Mouse (Mus musculus) testis, adult 2 months (tissue): ENCODE data around the gene Sephs2. TPM values are rescaled to one million over a fixed set of nuclear protein-coding genes. Genes with fewer than 3 reads are reported as not detected.

Source experiments
- H3K27ac ChIP-seq: fragments of 200-500 bp; 2 replicates; pipeline ENCODE4 v1.5.1; 2012; ENCODE audit warnings: low read depth, low read length; ENCODE audit not compliant: control insufficient read depth, insufficient read depth
- H3K27me3 ChIP-seq: fragments of 200-500 bp; 2 replicates; pipeline ENCODE4 v1.6.1; 2012; ENCODE audit warnings: mild to moderate bottlenecking, low read length, moderate library complexity; ENCODE audit not compliant: control insufficient read depth, insufficient read depth
- H3K36me3 ChIP-seq: fragments of 200-500 bp; 2 replicates; pipeline ENCODE4 v1.6.1; 2012; ENCODE audit warnings: mild to moderate bottlenecking, low read length; ENCODE audit not compliant: control insufficient read depth, insufficient read depth
- H3K4me1 ChIP-seq: fragments of 200-500 bp; 2 replicates; pipeline ENCODE4 v1.6.1; 2012; ENCODE audit warnings: low read length; ENCODE audit not compliant: control insufficient read depth, insufficient read depth
- H3K4me3 ChIP-seq: fragments of 200-500 bp; 2 replicates; pipeline ENCODE4 v1.5.1; 2012; ENCODE audit warnings: low read depth, mild to moderate bottlenecking, low read length, moderate library complexity, mixed read lengths; ENCODE audit not compliant: control insufficient read depth
- CTCF ChIP-seq: fragments of 200-500 bp; IDR thresholded peaks from 2 replicates; pipeline ENCODE4 v1.5.1; 2012; ENCODE audit warnings: low read depth, mild to moderate bottlenecking, inconsistent platforms, low read length, moderate library complexity; ENCODE audit not compliant: control insufficient read depth, insufficient read depth, insufficient replicate concordance
- POLR2A ChIP-seq: fragments of 200-500 bp; IDR thresholded peaks from 2 replicates; pipeline ENCODE4 v1.6.1; 2012; ENCODE audit warnings: low read depth, mild to moderate bottlenecking, inconsistent platforms, low read length, moderate library complexity; ENCODE audit not compliant: control insufficient read depth
- polyA plus RNA-seq: library from polyadenylated mRNA; depleted of rRNA; stranded (reverse); fragments of >200 nt; gene quantifications from 2 replicates; pipeline ENCODE4 v1.2.3, GENCODE M21; 2012; rRNA removed

The Sephs2 gene
- polyA plus RNA-seq: 79.1 and 84.0 TPM in 2 replicates

GRCm38 (mm10) chr7:127273925-127274789 is at the start of gene Sephs2:
TSS of gene Sephs2 (minus strand) at chr7:127274055.
- H3K36me3 ChIP-seq: peaks cover 2% of the 10 kb centered on the region
- H3K27me3 ChIP-seq: no peaks in the 10 kb centered on the region
- H3K4me1 ChIP-seq: peaks cover 10% of the 10 kb centered on the region
- H3K4me3 ChIP-seq: peak within 1 kb of the TSS; percentile 95
- TF ChIP-seq CTCF (no peak), POLR2A (peak; percentile 99)
- peak within 1 kb of the TSS; percentile 86 for H3K27ac ChIP-seq

DNA sequence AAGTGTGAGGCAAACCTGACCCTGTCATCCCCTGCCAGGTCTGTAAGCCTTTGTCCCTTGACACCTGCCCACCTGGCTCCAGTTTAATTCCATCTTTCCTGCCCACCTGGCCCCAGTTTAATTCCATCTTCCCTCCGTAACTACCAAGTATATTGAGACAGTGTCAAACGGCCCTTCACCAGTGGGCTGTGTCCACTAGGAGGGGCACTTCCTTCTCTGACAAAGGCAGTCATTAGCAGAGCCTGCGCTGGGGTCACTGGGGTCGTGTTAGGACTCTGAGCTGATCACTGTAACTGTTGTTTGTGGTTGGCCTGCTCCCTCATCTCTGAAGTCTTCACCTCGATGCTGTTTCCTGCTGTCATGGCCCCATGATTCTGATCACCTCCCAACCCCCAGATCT is 48.2 kb upstream of the Sephs2 start:
- no peaks in the 10 kb centered on the region for H3K27me3 ChIP-seq
- H3K27ac ChIP-seq: no peak overlapping the region
- no peak for TF ChIP-seq POLR2A
- TF ChIP-seq CTCF: no peak
- no peaks in the 10 kb centered on the region for H3K4me1 ChIP-seq
- no peaks in the 10 kb centered on the region for H3K36me3 ChIP-seq
- H3K4me3 ChIP-seq: no peak overlapping the region

GRCm38 (mm10) chr7:127321106-127321505 is 47.3 kb upstream of the Sephs2 start:
- H3K4me1 ChIP-seq: no peaks in the 10 kb centered on the region
- no peak overlapping the region for H3K4me3 ChIP-seq
- H3K27me3 ChIP-seq: no peaks in the 10 kb centered on the region
- no peaks in the 10 kb centered on the region for H3K36me3 ChIP-seq
- TF ChIP-seq CTCF: no peak
- H3K27ac ChIP-seq: no peak overlapping the region

GRCm38 (mm10) chr7:127313912-127314311 is 40.1 kb upstream of the Sephs2 start:
- H3K27ac ChIP-seq: no peak overlapping the region

DNA sequence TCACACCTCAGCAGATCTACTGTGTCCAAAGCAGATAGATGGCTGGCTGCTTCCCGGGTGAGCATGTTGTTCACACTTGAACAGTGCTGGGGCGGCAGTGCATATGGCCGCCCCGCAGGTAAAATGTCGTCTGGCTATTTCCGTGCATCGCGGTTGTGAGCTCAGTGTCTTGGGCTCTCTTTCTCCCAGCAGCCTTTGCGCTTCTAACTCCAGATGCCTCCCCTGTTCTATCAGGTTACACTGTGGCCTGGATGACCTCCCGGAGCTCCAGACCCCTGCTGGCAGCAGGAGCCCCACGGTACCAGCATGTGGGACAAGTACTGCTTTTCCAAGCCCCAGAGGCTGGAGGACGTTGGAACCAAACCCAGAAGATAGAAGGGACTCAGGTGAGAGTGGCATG is 36.1 kb upstream of the Sephs2 start:
- no peaks in the 10 kb centered on the region for H3K36me3 ChIP-seq
- no peak overlapping the region for H3K27ac ChIP-seq
- no peaks in the 10 kb centered on the region for H3K27me3 ChIP-seq
- H3K4me1 ChIP-seq: no peaks in the 10 kb centered on the region
- TF ChIP-seq CTCF (no peak), POLR2A (no peak)
- H3K4me3 ChIP-seq: no peak overlapping the region

More at GRCm38 (mm10) chr7:127313912-127314311, 40.1 kb upstream of the Sephs2 start:
- Histone ChIP-seq H3K36me3 (no peaks in the 10 kb centered on the region), H3K4me3 (no peak overlapping the region), H3K27me3 (no peaks in the 10 kb centered on the region), H3K4me1 (no peaks in the 10 kb centered on the region)
- TF ChIP-seq POLR2A (no peak), CTCF (no peak)

DNA sequence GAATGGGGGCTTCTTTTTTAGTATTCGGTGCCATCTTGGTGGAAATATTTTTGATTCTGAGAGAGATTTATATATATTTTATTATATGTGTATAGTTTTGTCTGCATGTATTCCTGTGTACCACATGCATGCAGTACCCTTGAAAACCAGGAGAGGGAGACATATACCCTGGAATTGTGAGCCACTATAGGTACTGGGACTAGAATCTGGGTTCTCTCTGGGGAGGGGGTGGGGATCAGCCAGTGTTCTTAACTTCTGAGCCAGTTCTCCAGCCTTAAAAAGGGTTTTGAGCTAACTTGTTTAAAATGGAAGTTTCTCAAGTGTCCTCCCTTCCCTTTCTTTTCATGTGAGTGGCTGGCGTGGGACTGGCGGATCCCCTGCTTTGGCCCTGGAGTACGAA is 35.0 kb upstream of the Sephs2 start:
- no peak overlapping the region for H3K27ac ChIP-seq
- H3K4me1 ChIP-seq: no peaks in the 10 kb centered on the region
- TF ChIP-seq CTCF: no peak; the same call in 1 of the 2 replicates
- H3K4me3 ChIP-seq: no peak overlapping the region
- H3K36me3 ChIP-seq: no peaks in the 10 kb centered on the region
- no peaks in the 10 kb centered on the region for H3K27me3 ChIP-seq

- TF ChIP-seq CTCF: no peak
- TF ChIP-seq POLR2A: no peak
- no peak overlapping the region for H3K4me3 ChIP-seq
- no peaks in the 10 kb centered on the region for H3K4me1 ChIP-seq
- H3K27me3 ChIP-seq: no peaks in the 10 kb centered on the region
- no peak overlapping the region for H3K27ac ChIP-seq
- H3K36me3 ChIP-seq: no peaks in the 10 kb centered on the region
Measured at GRCm38 (mm10) chr7:127308431-127308830, 34.6 kb upstream of the Sephs2 start.

DNA sequence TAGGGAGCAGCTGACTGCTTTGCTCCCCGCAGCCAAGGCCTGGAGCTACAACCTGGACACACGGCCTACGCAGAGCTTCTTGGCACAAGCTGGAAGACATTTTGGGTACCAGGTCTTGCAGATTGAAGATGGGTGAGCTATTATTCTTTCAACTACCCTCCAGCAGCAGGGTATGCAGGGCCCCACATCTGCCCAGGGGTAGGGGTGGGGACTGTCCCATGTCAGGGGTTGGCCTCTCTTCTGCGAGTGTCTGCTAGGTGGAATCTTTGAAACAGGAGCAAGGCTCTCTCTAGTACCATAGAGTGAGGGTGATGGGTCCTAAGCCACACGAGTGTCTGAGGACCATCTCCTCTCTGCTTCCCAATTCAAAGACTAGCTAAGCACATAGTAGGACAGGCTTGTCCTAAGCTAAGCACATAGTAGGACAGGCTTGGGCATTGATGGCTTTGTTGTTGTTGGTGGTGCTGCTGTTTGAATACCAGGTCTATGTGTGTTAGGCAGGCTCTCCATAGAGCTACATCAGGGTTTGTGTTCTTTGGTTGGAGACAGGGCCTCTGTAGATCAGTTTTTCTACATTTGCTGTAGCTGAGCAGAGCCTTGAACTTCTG is 23.8 kb upstream of the Sephs2 start:
- TF ChIP-seq POLR2A (no peak), CTCF (no peak)
- Histone ChIP-seq H3K36me3 (no peaks in the 10 kb centered on the region), H3K4me3 (no peak overlapping the region), H3K27me3 (no peaks in the 10 kb centered on the region), H3K4me1 (peaks cover 5% of the 10 kb centered on the region), H3K27ac (no peak overlapping the region)
